Mouse (Mus musculus) MEL (cell line): ENCODE measurements around the gene Man2b2. TPM values are rescaled to one million over a fixed set of nuclear protein-coding genes. Genes with fewer than 3 reads are reported as not detected.

ENCODE experiments used
- DNase-seq: peaks from one replicate; pipeline ENCODE4 v3.0.0; 2011; ENCODE audit warnings: low read depth, low spot score
- H3K27ac ChIP-seq: 2 replicates; pipeline ENCODE4 v1.5.1; 2012; ENCODE audit warnings: low read depth, mild to moderate bottlenecking, control low read depth, low read length, moderate library complexity; ENCODE audit not compliant: control insufficient read depth
- H3K27me3 ChIP-seq, 2 experiments: fragments of 150-350 bp in 1 of 2; sonication (generic) in 1 of 2; 2 replicates each; pipeline ENCODE4 v1.6.1; 2012; ENCODE audit warnings: low read length in 2 of 2, mild to moderate bottlenecking in 2 of 2, improper control_type of control experiment in 1 of 2, moderate library complexity in 1 of 2; ENCODE audit not compliant: insufficient read depth in 2 of 2, control insufficient read depth in 1 of 2
- H3K36me3 ChIP-seq, 2 experiments: 2 replicates each; pipeline ENCODE4 v1.6.1; 2012 to 2014; ENCODE audit warnings: low read length in 2 of 2, improper control_type of control experiment in 1 of 2, inconsistent platforms in 1 of 2, mild to moderate bottlenecking in 1 of 2; ENCODE audit not compliant: insufficient read depth in 2 of 2, control insufficient read depth in 1 of 2
- H3K4me1 ChIP-seq, 2 experiments: fragments of 150-350 bp in 1 of 2; sonication (generic) in 1 of 2; 2 replicates each; pipeline ENCODE4 v1.6.1; 2012; ENCODE audit warnings: low read length in 2 of 2, improper control_type of control experiment in 1 of 2, mild to moderate bottlenecking in 1 of 2; ENCODE audit not compliant: insufficient read depth in 2 of 2, control insufficient read depth in 1 of 2
- H3K4me3 ChIP-seq, 2 experiments: fragments of 150-350 bp in 1 of 2; sonication (generic) in 1 of 2; 2 replicates each; pipeline ENCODE4 v1.5.1; 2012; ENCODE audit warnings: low read depth in 2 of 2, low read length in 2 of 2, mild to moderate bottlenecking in 2 of 2, moderate library complexity in 2 of 2, control low read depth in 1 of 2, improper control_type of control experiment in 1 of 2; ENCODE audit not compliant: control insufficient read depth in 1 of 2, insufficient read depth in 1 of 2
- H3K79me2 ChIP-seq: 2 replicates; pipeline ENCODE4 v1.6.1; 2012; ENCODE audit warnings: mild to moderate bottlenecking, low read length, moderate library complexity; ENCODE audit not compliant: control insufficient read depth, poor library complexity, insufficient read depth
- H3K9ac ChIP-seq: 2 replicates; pipeline ENCODE4 v1.6.1; 2012; ENCODE audit warnings: low read depth, mild to moderate bottlenecking, control low read depth, low read length, moderate library complexity; ENCODE audit not compliant: control insufficient read depth, poor library complexity, severe bottlenecking
- H3K9me3 ChIP-seq: fragments of 150-350 bp; sonication (generic); replicated peaks from 2 replicates; pipeline ENCODE4 v1.6.1; 2012; ENCODE audit warnings: mild to moderate bottlenecking, low read length, improper control_type of control experiment, moderate library complexity; ENCODE audit not compliant: insufficient read depth
- CTCF ChIP-seq, 3 experiments: IDR thresholded peaks in 2 of 3; conservative IDR thresholded peaks in 1 of 3; 2 replicates each; pipeline ENCODE4 v1.5.1; 2011 to 2012; ENCODE audit warnings: low read length in 3 of 3, low read depth in 2 of 3, mild to moderate bottlenecking in 2 of 3, improper control_type of control experiment in 1 of 3, inconsistent platforms in 1 of 3, mixed read lengths in 1 of 3, moderate library complexity in 1 of 3; ENCODE audit not compliant: control insufficient read depth in 1 of 3, insufficient read depth in 1 of 3, poor library complexity in 1 of 3, severe bottlenecking in 1 of 3
- E2F4 ChIP-seq: IDR thresholded peaks from 2 replicates; pipeline ENCODE4 v1.6.1; 2011; ENCODE audit warnings: low read depth, low read length, improper control_type of control experiment, borderline replicate concordance
- EP300 ChIP-seq, 2 experiments: IDR thresholded peaks; 2 replicates each; pipeline ENCODE4 v1.6.1; 2011; ENCODE audit warnings: improper control_type of control experiment in 2 of 2, low read length in 2 of 2, low read depth in 1 of 2, mild to moderate bottlenecking in 1 of 2
- ETS1 ChIP-seq: IDR thresholded peaks from 2 replicates; pipeline ENCODE4 v1.6.1; 2012; ENCODE audit warnings: low read depth, mild to moderate bottlenecking, inconsistent platforms, low read length, improper control_type of control experiment, moderate library complexity
- GABPA ChIP-seq: IDR thresholded peaks from 2 replicates; pipeline ENCODE4 v1.6.1; 2012; ENCODE audit warnings: low read depth, mild to moderate bottlenecking, inconsistent platforms, low read length, improper control_type of control experiment, moderate library complexity
- HCFC1 ChIP-seq: IDR thresholded peaks from 2 replicates; pipeline ENCODE4 v1.6.1; 2012; ENCODE audit warnings: low read depth, mild to moderate bottlenecking, inconsistent platforms, low read length, improper control_type of control experiment, moderate library complexity
- MAFK ChIP-seq: IDR thresholded peaks from 2 replicates; pipeline ENCODE4 v1.6.1; 2011; ENCODE audit warnings: low read depth, mild to moderate bottlenecking, low read length, improper control_type of control experiment, borderline replicate concordance
- MEF2A ChIP-seq: IDR thresholded peaks from 2 replicates; pipeline ENCODE4 v1.6.1; 2014; ENCODE audit warnings: low read depth, mild to moderate bottlenecking, inconsistent platforms, low read length, improper control_type of control experiment; ENCODE audit not compliant: poor library complexity, insufficient replicate concordance, severe bottlenecking; ENCODE audit errors: extremely low read depth
- MXI1 ChIP-seq: IDR thresholded peaks from 2 replicates; pipeline ENCODE4 v1.6.1; 2011; ENCODE audit warnings: mild to moderate bottlenecking, low read depth, low read length, improper control_type of control experiment
- MYB ChIP-seq: IDR thresholded peaks from 2 replicates; pipeline ENCODE4 v1.6.1; 2011; ENCODE audit warnings: mild to moderate bottlenecking, low read depth, low read length, improper control_type of control experiment
- NELFE ChIP-seq: IDR thresholded peaks from 2 replicates; pipeline ENCODE4 v1.6.1; 2011; ENCODE audit warnings: low read depth, low read length, improper control_type of control experiment
- POLR2A ChIP-seq, 2 experiments: IDR thresholded peaks; 2 replicates each; pipeline ENCODE4 v1.6.1; 2011 to 2012; ENCODE audit warnings: low read length in 2 of 2, mild to moderate bottlenecking in 2 of 2, control low read depth in 1 of 2, improper control_type of control experiment in 1 of 2, low read depth in 1 of 2, moderate library complexity in 1 of 2; ENCODE audit not compliant: control insufficient read depth in 1 of 2, insufficient read depth in 1 of 2, poor library complexity in 1 of 2
- POLR2AphosphoS5 ChIP-seq: IDR thresholded peaks from 2 replicates; pipeline ENCODE4 v1.6.1; 2012; ENCODE audit warnings: low read depth, borderline replicate concordance, mild to moderate bottlenecking, inconsistent platforms, low read length, moderate library complexity, mixed read lengths
- RAD21 ChIP-seq: IDR thresholded peaks from 2 replicates; pipeline ENCODE4 v1.6.1; 2011; ENCODE audit warnings: mild to moderate bottlenecking, low read depth, low read length, improper control_type of control experiment
- SMC3 ChIP-seq: IDR thresholded peaks from 2 replicates; pipeline ENCODE4 v1.6.1; 2011; ENCODE audit warnings: low read depth, low read length, improper control_type of control experiment
- TAL1 ChIP-seq: IDR thresholded peaks from 2 replicates; pipeline ENCODE4 v1.6.1; 2012; ENCODE audit warnings: mild to moderate bottlenecking, inconsistent platforms, low read length, moderate library complexity, mixed read lengths
- UBTF ChIP-seq: IDR thresholded peaks from 2 replicates; pipeline ENCODE4 v1.6.1; 2012; ENCODE audit warnings: low read depth, mild to moderate bottlenecking, inconsistent platforms, low read length, improper control_type of control experiment, moderate library complexity, borderline replicate concordance; ENCODE audit not compliant: insufficient read depth
- USF1 ChIP-seq: IDR thresholded peaks from 2 replicates; pipeline ENCODE4 v1.6.1; 2014; ENCODE audit warnings: low read depth, mild to moderate bottlenecking, inconsistent platforms, low read length, improper control_type of control experiment, moderate library complexity
- ZKSCAN1 ChIP-seq: IDR thresholded peaks from 2 replicates; pipeline ENCODE4 v1.6.1; 2012; ENCODE audit warnings: low read depth, mild to moderate bottlenecking, inconsistent platforms, low read length, improper control_type of control experiment, moderate library complexity
- ZMIZ1 ChIP-seq: IDR thresholded peaks from 2 replicates; pipeline ENCODE4 v1.6.1; 2012; ENCODE audit warnings: low read depth, mild to moderate bottlenecking, inconsistent platforms, low read length, improper control_type of control experiment, moderate library complexity
- ZNF384 ChIP-seq: IDR thresholded peaks from 2 replicates; pipeline ENCODE4 v1.6.1; 2012; ENCODE audit warnings: low read depth, mild to moderate bottlenecking, inconsistent platforms, low read length, improper control_type of control experiment
- polyA plus RNA-seq, 2 experiments: library from polyadenylated mRNA; stranded (reverse) in 1 of 2; unstranded in 1 of 2; fragments of >175 nt in 1 of 2; fragments of >200 nt in 1 of 2; gene quantifications; 2 replicates each; pipeline versions ENCODE4 v1.2.1 to v1.2.4; 2012; ENCODE audit warnings: low replicate concordance in 2 of 2, low read depth in 1 of 2; ENCODE audit not compliant: insufficient read length in 2 of 2, insufficient read depth in 1 of 2, missing spikeins in 1 of 2
- total RNA-seq: library from RNA; depleted of rRNA; stranded (reverse); fragments of 300-350 nt; gene quantifications from 2 replicates; pipeline ENCODE4 v1.2.3, GENCODE M21; 2012

Gene Man2b2
- total and polyA plus RNA-seq, 3 experiments, result 9.3 to 37.1 TPM; not detected in 1

GRCm38 (mm10) chr5:36779512-36779911 lies 50.9 kb downstream of the Man2b2 start:
- Histone ChIP-seq H3K36me3 (no peaks in the 10 kb centered on the region), H3K4me1 (no peaks in the 10 kb centered on the region), H3K27ac (no peak overlapping the region), H3K9ac (no peak overlapping the region), H3K9me3 (no peaks in the 10 kb centered on the region), H3K79me2 (no peaks in the 10 kb centered on the region), H3K27me3 (no peaks in the 10 kb centered on the region), H3K4me3 (no peak overlapping the region)
- TF ChIP-seq EP300 (IDR thresholded peaks at IDR 0.05; ENCODE audit: low read depth in 1 of 2, low read length in 2 of 2) (no peak), POLR2AphosphoS5 (peak; percentile 84; the same call in 1 of the 2 replicates), ZNF384 (no peak), GABPA (no peak), NELFE (no peak)
- DNase-seq, result no peak

- H3K27me3 ChIP-seq, result no peaks in the 10 kb centered on the region; a peak in 1 of 4 replicates
- no peak overlapping the region for H3K4me3 ChIP-seq
- no peak overlapping the region for H3K27ac ChIP-seq
- no peaks in the 10 kb centered on the region for H3K36me3 ChIP-seq
- TF ChIP-seq SMC3, result no peak
- no peak for TF ChIP-seq ZMIZ1
- TF ChIP-seq MAFK, result no peak
- no peak for TF ChIP-seq HCFC1
- no peak for TF ChIP-seq USF1
- TF ChIP-seq TAL1, result no peak
- no peak for TF ChIP-seq CTCF (IDR thresholded peaks at IDR 0.05 in 2 of 3, conservative IDR thresholded peaks at IDR 0.05 in 1 of 3; ENCODE audit: control insufficient read depth in 1 of 3, insufficient read depth in 1 of 3, low read depth in 2 of 3, low read length in 3 of 3, poor library complexity in 1 of 3, severe bottlenecking in 1 of 3)
- no peaks in the 10 kb centered on the region for H3K9me3 ChIP-seq
- H3K79me2 ChIP-seq, result no peaks in the 10 kb centered on the region
- H3K4me1 ChIP-seq, result no peaks in the 10 kb centered on the region
- H3K9ac ChIP-seq, result no peak overlapping the region
- no peak for DNase-seq
Measured at GRCm38 (mm10) chr5:36778901-36779300, 51.6 kb downstream of the Man2b2 start.

- Histone ChIP-seq H3K27ac (no peak overlapping the region), H3K4me3 (no peak overlapping the region), H3K79me2 (no peaks in the 10 kb centered on the region), H3K9me3 (no peaks in the 10 kb centered on the region), H3K27me3 (no peaks in the 10 kb centered on the region; a peak in 1 of 4 replicates), H3K9ac (no peak overlapping the region), H3K4me1 (no peaks in the 10 kb centered on the region), H3K36me3 (no peaks in the 10 kb centered on the region)
- no peak for TF ChIP-seq RAD21
- TF ChIP-seq EP300 (IDR thresholded peaks at IDR 0.05; ENCODE audit: low read depth in 1 of 2, low read length in 2 of 2), result no peak
- TF ChIP-seq UBTF, result no peak
- TF ChIP-seq MYB, result no peak
- no peak for TF ChIP-seq MXI1
- TF ChIP-seq POLR2AphosphoS5, result no peak
- TF ChIP-seq MEF2A, result no peak
- TF ChIP-seq ZKSCAN1, result no peak
- no peak for TF ChIP-seq GABPA
- TF ChIP-seq E2F4, result no peak
- TF ChIP-seq POLR2A (IDR thresholded peaks at IDR 0.05; ENCODE audit: control insufficient read depth in 1 of 2, insufficient read depth in 1 of 2, low read depth in 1 of 2, low read length in 2 of 2, poor library complexity in 1 of 2), result no peak
- no peak for TF ChIP-seq ETS1
- no peak for TF ChIP-seq HCFC1
- DNase-seq, result no peak
Measured at GRCm38 (mm10) chr5:36777186-36777585, 53.3 kb downstream of the Man2b2 start.
